Comparison of ENCODE assay signal across 8 mouse cellular contexts in the genomic region with DNA sequence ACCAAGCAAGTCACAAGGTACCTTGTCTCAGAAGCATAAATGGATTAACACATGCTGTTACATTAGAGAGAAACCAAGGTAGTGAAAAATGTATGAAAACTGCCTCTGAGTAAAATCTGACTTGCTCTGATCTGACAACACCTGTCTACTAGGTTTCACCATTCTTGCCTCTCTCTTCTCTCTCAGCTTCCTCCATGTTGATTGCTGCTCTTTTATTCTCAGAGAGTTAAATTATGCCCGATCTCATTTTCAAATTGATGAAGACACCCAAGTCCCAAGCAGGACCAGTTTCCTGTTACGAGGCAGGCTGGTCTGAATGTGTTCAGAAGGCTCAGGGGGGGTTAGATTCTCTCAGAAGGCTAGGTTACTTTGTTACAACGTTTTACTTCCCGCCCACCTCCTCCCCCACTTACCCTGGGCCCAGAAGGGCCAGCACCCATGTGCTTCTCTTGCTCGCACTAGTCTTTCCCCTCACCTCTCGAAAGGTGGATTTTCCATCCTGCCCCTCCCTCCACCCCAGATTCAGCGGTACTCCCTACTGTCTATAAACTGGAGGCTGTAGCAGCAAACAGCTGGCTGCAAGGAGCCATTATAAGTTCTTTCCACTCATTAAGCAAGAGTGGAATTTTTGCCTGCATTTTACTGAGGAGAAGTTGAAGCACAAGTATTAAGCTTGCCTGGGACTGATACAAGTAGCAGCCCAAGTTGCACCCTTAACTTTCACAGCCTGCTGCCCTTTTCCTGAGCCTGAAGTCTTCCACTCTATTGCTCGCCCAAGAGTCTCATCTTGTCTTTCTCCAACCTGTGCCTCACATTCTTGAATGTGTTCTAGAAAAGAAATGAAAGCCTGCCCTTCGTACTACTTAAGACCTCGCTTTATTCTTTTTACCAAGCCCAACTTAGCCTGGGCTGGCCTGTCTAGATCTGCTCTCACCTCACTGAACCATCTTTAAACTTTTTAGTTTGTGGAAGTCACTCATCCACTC. TPM values are rescaled to one million over a fixed set of nuclear protein-coding genes. Genes with fewer than 3 reads are reported as not detected.
DNase-seq lines count a peak whose midpoint lies in the region; ATAC-seq and TF ChIP-seq lines count a peak whose summit lies in the region.

No protein-coding gene starts in this region.

- intact Hi-C loops in left cerebral cortex, postnatal 10 days (cut with DNase I): no loop called here

- peak overlapping the region; percentile 97 for H3K4me3 ChIP-seq in limb, embryonic 14.5 days (replicated peaks; ENCODE audit: low read length)

- no peak for TF ChIP-seq POLR2A in limb, embryonic 14.5 days (IDR thresholded peaks at IDR 0.05; ENCODE audit: borderline replicate concordance, extremely low read depth, insufficient read depth, insufficient read length)

- H3K4me2 ChIP-seq in limb, embryonic 14.5 days (replicated peaks; ENCODE audit: low read depth, low read length, severe bottlenecking): peak overlapping the region; percentile 75

- H3K4me1 ChIP-seq in limb, embryonic 14.5 days (ENCODE audit: control insufficient read depth, insufficient read depth, low read length): peaks cover 16% of the 10 kb centered on the region

- peak; percentile 16 for DNase-seq in retina, embryonic 14.5 days (ENCODE audit: low spot score)
- DNase-seq in retina, postnatal 1 day: no peak
- DNase-seq in forelimb bud, embryonic 11.5 days (ENCODE audit: low read depth, low spot score): peak; percentile 12
- DNase-seq in limb, embryonic 14.5 days (ENCODE audit: low spot score): peak; percentile 38
- peak; percentile 58 for DNase-seq in testis, postnatal 10 days (ENCODE audit: low spot score)
- no peak for DNase-seq in B cell, adult 2 months
- DNase-seq in ovary, postnatal 36 days (ENCODE audit: low spot score): no peak
- DNase-seq in left cerebral cortex, postnatal 10 days (ENCODE audit: extremely low spot score in 1 of 2, low spot score in 2 of 2): no peak

- peak overlapping the region; percentile 97 for H3K27ac ChIP-seq in limb, embryonic 14.5 days (replicated peaks; ENCODE audit: low read depth, low read length)

- H3K36me3 ChIP-seq in limb, embryonic 14.5 days (ENCODE audit: control insufficient read depth, insufficient read depth, low read length): no peaks in the 10 kb centered on the region

- H3K9ac ChIP-seq in limb, embryonic 14.5 days (ENCODE audit: low read depth, low read length, severe bottlenecking): peak overlapping the region; percentile 98

- no peaks in the 10 kb centered on the region for H3K9me3 ChIP-seq in limb, embryonic 14.5 days (ENCODE audit: control insufficient read depth, low read length)

- no peak for ATAC-seq in limb, embryonic 14.5 days (ENCODE audit: low FRiP score, low read depth)

- H3K27me3 ChIP-seq in limb, embryonic 14.5 days (ENCODE audit: control insufficient read depth, insufficient read depth, low read length): no peaks in the 10 kb centered on the region

- WGBS in limb, embryonic 14.5 days: 24% methylated on average over 10 of the region's 10 CpGs

RNA-seq across cellular contexts. Expression of a gene that starts 1.2 kb away (rescaled TPM):
- polyA plus RNA-seq in limb, embryonic 14.5 days (2012; rRNA removed): 10.8 and 14.8 TPM in 2 replicates
- polyA plus RNA-seq in limb, embryonic 14.5 days (2014; fragmentation: Nextera tagmentation; extraction: Ambion mirVana): 15.6 and 16.1 TPM in 2 replicates
- 1 to 10 TPM; 4.3 to 4.7 TPM for total RNA-seq in left cerebral cortex, postnatal 10 days (2021)

RNA-seq across cellular contexts. Expression of a gene that starts 57.1 kb away (rescaled TPM):
- polyA plus RNA-seq in limb, embryonic 14.5 days (2012; rRNA removed): 0.13 and 0.17 TPM in 2 replicates
- polyA plus RNA-seq in limb, embryonic 14.5 days (2014; fragmentation: Nextera tagmentation; extraction: Ambion mirVana): 0.14 and 0.23 TPM in 2 replicates
- not detected for total RNA-seq in left cerebral cortex, postnatal 10 days (2021)

Comparison
In these comparisons a context has a peak if more than half of its experiments do, and no peak if none do; other contexts are left out.
1. DNase-seq: peak in retina, embryonic 14.5 days (single experiment), forelimb bud, embryonic 11.5 days (single experiment), limb, embryonic 14.5 days (single experiment) and testis, postnatal 10 days (single experiment); none in retina, postnatal 1 day (single experiment), B cell, adult 2 months (0 of 2), ovary, postnatal 36 days (single experiment) and left cerebral cortex, postnatal 10 days (0 of 2).